ENCODE assay signal across 11 mouse cellular contexts in genomic region chr5:140510012-140511000, GRCm38 (mm10). TPM values are rescaled to one million over a fixed set of nuclear protein-coding genes. Genes with fewer than 3 reads are reported as not detected.
A peak's percentile ranks its signal among the peaks of the same experiment; 100 is the strongest.
DNase-seq lines count a peak whose midpoint lies in the region; ATAC-seq and TF ChIP-seq lines count a peak whose summit lies in the region.
"Had no signal": no experiment of that assay in that cellular context is flagged by ENCODE, and none has a peak within 500 bp of the region (broad histone marks: within the 10 kb centered on the region; RNA-seq: fewer than 3 reads in every experiment).

No protein-coding gene starts in this region.

- no peaks in the 10 kb centered on the region for H3K27me3 ChIP-seq in megakaryocyte, embryonic 14.5 days (replicated peaks)
- no peaks in the 10 kb centered on the region for H3K27me3 ChIP-seq in hindbrain, embryonic 13.5 days

- peak overlapping the region; percentile 78 for H3K4me3 ChIP-seq in megakaryocyte, embryonic 14.5 days (replicated peaks)
- no peak overlapping the region for H3K4me3 ChIP-seq in hindbrain, embryonic 13.5 days
- peak overlapping the region; percentile 1; the same call in 1 of the 2 replicates for H3K4me3 ChIP-seq in olfactory bulb, adult 2 months (ENCODE audit: insufficient read depth, low read depth, low read length)
- H3K4me3 ChIP-seq: erythroblast, embryonic 14.5 days had no signal

- H3K4me1 ChIP-seq in megakaryocyte, embryonic 14.5 days = peaks cover 99% of the 10 kb centered on the region
- H3K4me1 ChIP-seq in hindbrain, embryonic 13.5 days (replicated peaks) = peaks cover 59% of the 10 kb centered on the region
- H3K4me1 ChIP-seq in olfactory bulb, adult 2 months (ENCODE audit: control insufficient read depth, insufficient read depth, low read length) = peaks cover 71% of the 10 kb centered on the region

- H3K36me3 ChIP-seq in megakaryocyte, embryonic 14.5 days (replicated peaks; ENCODE audit: low read length) = peaks cover 64% of the 10 kb centered on the region
- no peaks in the 10 kb centered on the region for H3K36me3 ChIP-seq in hindbrain, embryonic 13.5 days

- H3K9me3 ChIP-seq in megakaryocyte, embryonic 14.5 days = no peaks in the 10 kb centered on the region
- H3K9me3 ChIP-seq in hindbrain, embryonic 13.5 days = no peaks in the 10 kb centered on the region

- H3K4me2 ChIP-seq in hindbrain, embryonic 13.5 days = peak overlapping the region; percentile 34
- H3K4me2 ChIP-seq: lung, embryonic 14.5 days had no signal

- peak overlapping the region; percentile 64; the same call in 1 of the 2 replicates for H3K27ac ChIP-seq in hindbrain, embryonic 13.5 days
- H3K27ac ChIP-seq in olfactory bulb, adult 2 months (ENCODE audit: insufficient read depth, low read depth, low read length) = peak overlapping the region; percentile 72

- no peak for TF ChIP-seq CTCF in olfactory bulb, adult 2 months (IDR thresholded peaks at IDR 0.05; ENCODE audit: insufficient read depth, low read depth, low read length)

- peak; percentile 29 to 52 for DNase-seq in cerebellum, postnatal 25 days
- DNase-seq in cerebellum, postnatal 4 days (ENCODE audit: low spot score in 2 of 2) = no peak
- no peak for DNase-seq in ovary, postnatal 36 days (ENCODE audit: low spot score)
- no peak for DNase-seq in cerebellum, postnatal 36 days
- DNase-seq: lung, embryonic 14.5 days had no signal

- H3K9ac ChIP-seq in hindbrain, embryonic 13.5 days = peak overlapping the region; percentile 35; the same call in 1 of the 2 replicates
- H3K9ac ChIP-seq: lung, embryonic 14.5 days had no signal

- no peak for TF ChIP-seq POLR2A in olfactory bulb, adult 2 months (IDR thresholded peaks at IDR 0.05; ENCODE audit: insufficient read depth, low read depth, low read length)

- WGBS in hindbrain, embryonic 13.5 days = 43% methylated on average over 27 of the region's 27 CpGs
- WGBS in olfactory bulb, adult 2 months = 8% methylated on average over 27 of the region's 27 CpGs

- ATAC-seq in megakaryocyte, adult 5-6 weeks (ENCODE audit: poor library complexity, severe bottlenecking) = no peak; the same call in 1 of the 2 replicates
- ATAC-seq in hindbrain, embryonic 13.5 days (ENCODE audit: low FRiP score) = no peak

RNA-seq across cellular contexts. Expression of gene Chst12, which starts 5.0 kb away (rescaled TPM):
- 145 and 281 TPM in 2 replicates for polyA plus RNA-seq in megakaryocyte, embryonic 14.5 days (2012; ENCODE audit: insufficient read depth, low replicate concordance)
- total RNA-seq in megakaryocyte, adult 5-6 weeks (2015) = 89.4 and 92.0 TPM in 2 replicates
- 41.7 and 44.5 TPM in 2 replicates for total RNA-seq in megakaryocyte, adult 5-6 weeks (2017)
- 19.3 and 19.5 TPM in 2 replicates for polyA plus RNA-seq in hindbrain, embryonic 13.5 days (2015; fragmentation: Nextera tagmentation; extraction: Ambion mirVana)
- not detected in 2 replicates for polyA plus RNA-seq in olfactory bulb, adult 2 months (2012; ENCODE audit: insufficient read depth, insufficient read length, low replicate concordance, missing spikeins)

RNA-seq across cellular contexts. Expression of gene Grifin, which starts 54.6 kb away (rescaled TPM):
- 0.77 TPM in 1 of 2 replicates, not detected in the other for polyA plus RNA-seq in megakaryocyte, embryonic 14.5 days (2012; ENCODE audit: insufficient read depth, low replicate concordance)
- not detected in 2 replicates for total RNA-seq in megakaryocyte, adult 5-6 weeks (2015)
- not detected in 2 replicates for total RNA-seq in megakaryocyte, adult 5-6 weeks (2017)
- not detected in 2 replicates for polyA plus RNA-seq in hindbrain, embryonic 13.5 days (2015; fragmentation: Nextera tagmentation; extraction: Ambion mirVana)
- polyA plus RNA-seq in olfactory bulb, adult 2 months (2012; ENCODE audit: insufficient read depth, insufficient read length, low replicate concordance, missing spikeins) = not detected in 2 replicates
- polyA plus RNA-seq: intestine, embryonic 14.5 days; lung, embryonic 14.5 days had no signal

Comparison
In these comparisons a context has a peak if more than half of its experiments do, and no peak if none do; other contexts are left out.
1. DNase-seq: peak in cerebellum, postnatal 25 days (2 of 2); none in cerebellum, postnatal 4 days (0 of 2), ovary, postnatal 36 days (single experiment) and cerebellum, postnatal 36 days (0 of 2).
2. RNA of gene Chst12, which starts 5.0 kb away (polyA plus RNA-seq): 145 to 281 TPM in megakaryocyte, embryonic 14.5 days and 19.3 to 19.5 TPM in hindbrain, embryonic 13.5 days; not detected in olfactory bulb, adult 2 months; every median in the first group is over 10 times any median in the second.